Mouse (Mus musculus): ENCODE measurements around the gene Abcc2.

GRCm38 (mm10) chr19:43795511-43795910, 13.5 kb downstream of the Abcc2 start:
- TF ChIP-seq CTCF (IDR thresholded peaks at IDR 0.05; ENCODE audit: low read depth, low read length) (no peak), POLR2A (IDR thresholded peaks at IDR 0.05; ENCODE audit: extremely low read depth, insufficient read depth, low read length) (no peak)

Data from liver, adult 2 months (tissue).